Mouse (Mus musculus) CH12.LX (cell line): Measurements from ENCODE around the gene Gm13889.

Source experiments
- BHLHE40 ChIP-seq: IDR thresholded peaks from 2 replicates; pipeline ENCODE4 v1.6.1; 2011; ENCODE audit warnings: mild to moderate bottlenecking, low read depth, low read length, improper control_type of control experiment
- CTCF ChIP-seq, 2 experiments: IDR thresholded peaks in 1 of 2; conservative IDR thresholded peaks in 1 of 2; 2 replicates each; pipeline ENCODE4 v1.5.1; 2011 to 2012; ENCODE audit warnings: low read depth in 2 of 2, low read length in 2 of 2, improper control_type of control experiment in 1 of 2, inconsistent platforms in 1 of 2, mild to moderate bottlenecking in 1 of 2, moderate library complexity in 1 of 2
- EP300 ChIP-seq: IDR thresholded peaks from 2 replicates; pipeline ENCODE4 v1.6.1; 2011; ENCODE audit warnings: low read length, improper control_type of control experiment
- KAT2A ChIP-seq: IDR thresholded peaks from 2 replicates; pipeline ENCODE4 v1.6.1; 2012; ENCODE audit warnings: low read length, improper control_type of control experiment, inconsistent platforms; ENCODE audit not compliant: insufficient replicate concordance
- MAX ChIP-seq: IDR thresholded peaks from 2 replicates; pipeline ENCODE4 v1.6.1; 2011; ENCODE audit warnings: low read length, improper control_type of control experiment
- PAX5 ChIP-seq: IDR thresholded peaks from 2 replicates; pipeline ENCODE4 v1.6.1; 2012; ENCODE audit warnings: low read length, inconsistent platforms, mixed read lengths
- POLR2A ChIP-seq: IDR thresholded peaks from 2 replicates; pipeline ENCODE4 v1.6.1; 2011; ENCODE audit warnings: low read depth, mild to moderate bottlenecking, improper control_type of control experiment, low read length
- POLR2AphosphoS2 ChIP-seq: IDR thresholded peaks from 2 replicates; pipeline ENCODE4 v1.6.1; 2011; ENCODE audit warnings: low read depth, low read length, improper control_type of control experiment
- TBP ChIP-seq: conservative IDR thresholded peaks from 2 replicates; pipeline ENCODE4 v1.6.1; 2011; ENCODE audit warnings: low read depth, low read length, improper control_type of control experiment
- TCF12 ChIP-seq: IDR thresholded peaks from 2 replicates; pipeline ENCODE4 v1.6.1; 2014; ENCODE audit warnings: low read depth, mild to moderate bottlenecking, inconsistent platforms, low read length, improper control_type of control experiment
- UBTF ChIP-seq: IDR thresholded peaks from 2 replicates; pipeline ENCODE4 v1.6.1; 2012; ENCODE audit warnings: low read depth, mild to moderate bottlenecking, inconsistent platforms, low read length, improper control_type of control experiment, moderate library complexity
- USF1 ChIP-seq: IDR thresholded peaks from 2 replicates; pipeline ENCODE4 v1.6.1; 2014; ENCODE audit warnings: low read depth, mild to moderate bottlenecking, inconsistent platforms, low read length, improper control_type of control experiment
- ZMIZ1 ChIP-seq: IDR thresholded peaks from 2 replicates; pipeline ENCODE4 v1.6.1; 2012; ENCODE audit warnings: low read depth, mild to moderate bottlenecking, inconsistent platforms, low read length, improper control_type of control experiment
- ZNF384 ChIP-seq: IDR thresholded peaks from 2 replicates; pipeline ENCODE4 v1.6.1; 2012; ENCODE audit warnings: low read depth, low read length, improper control_type of control experiment, inconsistent platforms

DNA sequence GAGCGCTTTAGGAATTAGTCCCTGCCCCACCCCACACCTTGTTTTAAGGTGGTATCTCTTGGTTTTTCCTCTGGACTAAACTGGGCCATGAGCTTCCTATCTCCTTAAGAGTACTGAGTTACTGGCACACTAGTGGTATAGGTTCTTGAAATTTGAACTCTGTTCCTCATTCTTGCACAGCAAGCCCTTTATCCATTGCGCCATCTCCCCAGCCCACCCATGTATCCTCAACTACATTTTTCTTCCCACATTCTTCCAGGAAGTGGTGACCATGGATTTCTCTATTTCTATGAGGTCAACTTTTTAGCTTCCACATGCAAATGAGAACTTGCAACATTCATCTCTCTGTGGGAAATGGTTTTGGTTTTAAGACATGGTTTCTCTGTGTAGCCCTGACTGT lies 43.4 kb downstream of the Gm13889 start:
- TF ChIP-seq USF1: no peak
- no peak for TF ChIP-seq BHLHE40
- no peak for TF ChIP-seq UBTF
- TF ChIP-seq CTCF (conservative IDR thresholded peaks at IDR 0.05 in 1 of 2, IDR thresholded peaks at IDR 0.05 in 1 of 2; ENCODE audit: low read depth in 2 of 2, low read length in 2 of 2): no peak
- no peak for TF ChIP-seq POLR2AphosphoS2
- TF ChIP-seq KAT2A: no peak
- TF ChIP-seq PAX5: no peak
- no peak for TF ChIP-seq TBP
- no peak for TF ChIP-seq TCF12
- no peak for TF ChIP-seq EP300
- no peak for TF ChIP-seq ZMIZ1
- no peak for TF ChIP-seq POLR2A
- no peak for TF ChIP-seq MAX
- TF ChIP-seq ZNF384: no peak
